Mouse (Mus musculus) E14TG2a.4 (cell line): ENCODE measurements at regions not wholly inside any gene's neighbourhood (a gene's known extent, or its start where the extent isn't known, plus 50 kb on each side); places are given as distances from the start of the nearest gene placed in this dataset.

Experiments used
- H3K27me3 ChIP-seq: 2 replicates; pipeline ENCODE4 v1.6.1; 2014; ENCODE audit warnings: low read length, control low read depth; ENCODE audit not compliant: insufficient read depth
- H3K36me3 ChIP-seq: 2 replicates; pipeline ENCODE4 v1.6.1; 2014; ENCODE audit warnings: low read length, control low read depth; ENCODE audit not compliant: insufficient read depth
- H3K4me1 ChIP-seq: replicated peaks from 2 replicates; pipeline ENCODE4 v1.6.1; 2014; ENCODE audit warnings: low read depth, low read length, control low read depth
- H3K4me3 ChIP-seq: replicated peaks from 2 replicates; pipeline ENCODE4 v1.5.1; 2014; ENCODE audit warnings: mild to moderate bottlenecking, low read length
- H3K9me3 ChIP-seq: 2 replicates; pipeline ENCODE4 v1.6.1; 2014; ENCODE audit warnings: low read length, control low read depth
- CTCF ChIP-seq: conservative IDR thresholded peaks from 2 replicates; pipeline ENCODE4 v1.5.1; 2014; ENCODE audit warnings: low read length
- NANOG ChIP-seq: IDR thresholded peaks from 2 replicates; pipeline ENCODE4 v1.6.1; 2014; ENCODE audit warnings: borderline replicate concordance, low read length, mixed read lengths
- POU5F1 ChIP-seq: IDR thresholded peaks from 2 replicates; pipeline ENCODE4 v1.6.1; 2014; ENCODE audit warnings: low read length, borderline replicate concordance

GRCm38 (mm10) chr12:12490173-12490572, 228.2 kb downstream of the Fam49a start:
- Histone ChIP-seq H3K9me3 (no peaks in the 10 kb centered on the region), H3K36me3 (no peaks in the 10 kb centered on the region), H3K27me3 (no peaks in the 10 kb centered on the region), H3K4me3 (no peak overlapping the region), H3K4me1 (no peaks in the 10 kb centered on the region)
- TF ChIP-seq POU5F1 (no peak), CTCF (no peak), NANOG (no peak)

- TF ChIP-seq CTCF: no peak
- TF ChIP-seq POU5F1: no peak
- TF ChIP-seq NANOG: no peak
These were observed 226.2 kb downstream of the Fam49a start for GRCm38 (mm10) chr12:12488090-12488489.

GRCm38 (mm10) chr12:12486656-12487356, 224.9 kb downstream of the Fam49a start:
- Histone ChIP-seq H3K36me3 (no peaks in the 10 kb centered on the region), H3K4me1 (no peaks in the 10 kb centered on the region), H3K9me3 (no peaks in the 10 kb centered on the region), H3K4me3 (no peak overlapping the region), H3K27me3 (no peaks in the 10 kb centered on the region)
- TF ChIP-seq POU5F1 (no peak), NANOG (no peak), CTCF (no peak)

More at GRCm38 (mm10) chr12:12488090-12488489, 226.2 kb downstream of the Fam49a start:
- no peaks in the 10 kb centered on the region for H3K4me1 ChIP-seq
- H3K36me3 ChIP-seq: no peaks in the 10 kb centered on the region
- H3K9me3 ChIP-seq: no peaks in the 10 kb centered on the region
- no peak overlapping the region for H3K4me3 ChIP-seq
- H3K27me3 ChIP-seq: no peaks in the 10 kb centered on the region

- Histone ChIP-seq H3K9me3 (0 out of 2 replicates have a peak, but pooled peaks cover 2% of the 10 kb centered on the region), H3K4me1 (no peaks in the 10 kb centered on the region), H3K36me3 (no peaks in the 10 kb centered on the region), H3K27me3 (no peaks in the 10 kb centered on the region), H3K4me3 (no peak overlapping the region)
- no peak for TF ChIP-seq NANOG
- no peak for TF ChIP-seq POU5F1
- no peak for TF ChIP-seq CTCF
These were observed 223.2 kb downstream of the Fam49a start for GRCm38 (mm10) chr12:12484921-12485680.

GRCm38 (mm10) chr12:12480451-12480850, 218.5 kb downstream of the Fam49a start:
- TF ChIP-seq NANOG (no peak), POU5F1 (no peak), CTCF (no peak)
- H3K27me3 ChIP-seq: no peaks in the 10 kb centered on the region
- no peaks in the 10 kb centered on the region for H3K36me3 ChIP-seq
- H3K4me3 ChIP-seq: no peak overlapping the region
- H3K4me1 ChIP-seq: no peaks in the 10 kb centered on the region
- 0 out of 2 replicates have a peak, but pooled peaks cover 7% of the 10 kb centered on the region for H3K9me3 ChIP-seq

GRCm38 (mm10) chr12:12452086-12452485, 190.1 kb downstream of the Fam49a start:
- no peaks in the 10 kb centered on the region for H3K4me1 ChIP-seq
- TF ChIP-seq CTCF (no peak), POU5F1 (no peak), NANOG (no peak)
- no peak overlapping the region for H3K4me3 ChIP-seq
- no peaks in the 10 kb centered on the region for H3K27me3 ChIP-seq
- no peaks in the 10 kb centered on the region for H3K36me3 ChIP-seq
- H3K9me3 ChIP-seq: no peaks in the 10 kb centered on the region

GRCm38 (mm10) chr12:12446768-12447167, 184.8 kb downstream of the Fam49a start:
- TF ChIP-seq CTCF (no peak), POU5F1 (no peak), NANOG (no peak)
- H3K27me3 ChIP-seq: no peaks in the 10 kb centered on the region

GRCm38 (mm10) chr12:12446281-12446680, 184.3 kb downstream of the Fam49a start:
- no peaks in the 10 kb centered on the region for H3K27me3 ChIP-seq
- TF ChIP-seq POU5F1 (no peak), CTCF (no peak), NANOG (no peak)
- H3K9me3 ChIP-seq: peaks cover 17% of the 10 kb centered on the region
- no peaks in the 10 kb centered on the region for H3K4me1 ChIP-seq
- H3K4me3 ChIP-seq: no peak overlapping the region
- no peaks in the 10 kb centered on the region for H3K36me3 ChIP-seq

More at GRCm38 (mm10) chr12:12446768-12447167, 184.8 kb downstream of the Fam49a start:
- Histone ChIP-seq H3K9me3 (peaks cover 17% of the 10 kb centered on the region), H3K36me3 (no peaks in the 10 kb centered on the region), H3K4me3 (no peak overlapping the region), H3K4me1 (no peaks in the 10 kb centered on the region)

- Histone ChIP-seq H3K4me3 (no peak overlapping the region), H3K4me1 (no peaks in the 10 kb centered on the region), H3K36me3 (no peaks in the 10 kb centered on the region), H3K27me3 (no peaks in the 10 kb centered on the region), H3K9me3 (peaks cover 17% of the 10 kb centered on the region)
- TF ChIP-seq CTCF (no peak), POU5F1 (no peak), NANOG (no peak)
These were observed 180.9 kb downstream of the Fam49a start for GRCm38 (mm10) chr12:12442872-12443271.
